Mouse (Mus musculus): ENCODE results near the gene Ctnnd2.

DNA sequence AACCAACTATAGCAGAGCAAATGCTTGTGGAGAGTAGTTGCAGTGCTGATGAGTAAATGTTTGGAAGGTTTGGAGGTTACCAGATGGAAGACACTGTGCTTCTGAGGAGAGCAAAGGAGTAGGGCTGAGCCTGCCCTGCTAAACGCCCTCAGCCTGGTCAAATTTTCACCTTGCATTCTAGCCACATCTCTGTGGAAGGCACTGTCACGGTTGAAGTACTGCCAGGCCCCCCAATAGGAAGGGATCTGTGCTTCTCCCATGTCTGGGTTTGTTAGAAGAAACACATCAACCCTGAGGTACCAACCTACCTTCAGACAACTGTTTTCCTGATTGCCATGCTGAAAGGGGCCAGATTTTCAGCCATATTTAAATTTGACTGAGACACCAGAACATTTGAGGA lies 585.6 kb downstream of the Ctnnd2 start:
- TF ChIP-seq POLR2A (IDR thresholded peaks at IDR 0.05; ENCODE audit: control insufficient read depth, extremely low read depth, insufficient read depth, low read length, poor library complexity), result no peak
- TF ChIP-seq CTCF (IDR thresholded peaks at IDR 0.05; ENCODE audit: borderline replicate concordance, control insufficient read depth, extremely low read depth, insufficient read depth, low read length, poor library complexity), result no peak
